Mouse (Mus musculus) lung, postnatal 10 days (tissue): Measurements from ENCODE around the gene Med13l.
A peak's percentile ranks its signal among the peaks of the same experiment; 100 is the strongest.

Source experiments
- DNase-seq: peaks from one replicate; pipeline ENCODE4 v3.0.0; 2021

Gene Med13l

GRCm38 (mm10) chr5:118812421-118812820 lies 251.9 kb downstream of the Med13l start:
- no peak for DNase-seq

- no peak for DNase-seq
These were observed 252.5 kb downstream of the Med13l start for GRCm38 (mm10) chr5:118812947-118813401.

GRCm38 (mm10) chr5:118814052-118814451 lies 253.6 kb downstream of the Med13l start:
- peak; percentile 44 for DNase-seq
